Mouse (Mus musculus): ENCODE measurements around the gene Rnpep. TPM values are rescaled to one million over a fixed set of nuclear protein-coding genes. Genes with fewer than 3 reads are reported as not detected.
"Not testable (repeated sequence)": the region's sequence is repeated elsewhere in the genome, so short reads cannot be mapped to it uniquely, and the experiment has no call there.

Rnpep gene
- total and polyA plus RNA-seq, 2 experiments = 20.2 to 22.0 TPM

DNA sequence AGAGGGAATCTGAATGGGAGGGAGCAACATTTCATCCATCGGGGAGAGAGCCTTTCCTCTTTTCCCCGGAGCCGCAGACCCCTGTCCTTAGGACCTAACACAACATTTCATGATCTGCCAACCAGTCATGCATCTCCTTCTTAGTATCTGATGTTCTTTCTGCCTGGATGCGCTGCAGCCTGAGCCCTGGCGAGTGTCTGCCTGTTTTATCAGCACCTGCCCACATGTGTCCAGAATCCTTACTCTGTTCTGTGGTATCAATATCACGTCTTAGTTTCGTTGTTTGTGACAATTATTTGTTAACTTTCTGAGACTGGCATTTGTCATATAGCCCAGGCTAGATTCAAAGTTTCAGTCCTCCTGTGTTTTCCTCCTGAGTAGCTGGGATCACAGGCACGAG, 39.9 kb downstream of the Rnpep start:
- no peak overlapping the region for H3K4me3 ChIP-seq (ENCODE audit: insufficient read depth, low read depth, low read length)
- no peak for TF ChIP-seq CTCF (IDR thresholded peaks at IDR 0.05; ENCODE audit: low read depth, low read length)
- TF ChIP-seq POLR2A (IDR thresholded peaks at IDR 0.05; ENCODE audit: extremely low read depth, insufficient read depth, low read length) = no peak
- no peak overlapping the region for H3K27ac ChIP-seq (replicated peaks; ENCODE audit: insufficient read depth, low read depth, low read length)
- H3K27me3 ChIP-seq (ENCODE audit: control insufficient read depth, insufficient read depth, low read length) = no peaks in the 10 kb centered on the region
- no peak for DNase-seq (ENCODE audit: extremely low read depth, low read depth, low spot score)
- no peaks in the 10 kb centered on the region for H3K4me1 ChIP-seq (ENCODE audit: control insufficient read depth, insufficient read depth, low read length)
- no peak overlapping the region for H3K9ac ChIP-seq (ENCODE audit: low read depth, low read length)
- WGBS = 86% methylated on average over 8 of the region's 8 CpGs
- no peaks in the 10 kb centered on the region for H3K79me2 ChIP-seq (ENCODE audit: control insufficient read depth, insufficient read depth, low read length)
- H3K36me3 ChIP-seq (ENCODE audit: control insufficient read depth, insufficient read depth, low read length) = no peaks in the 10 kb centered on the region

- H3K4me1 ChIP-seq (ENCODE audit: control insufficient read depth, insufficient read depth, low read length); H3K9ac ChIP-seq (ENCODE audit: low read depth, low read length); DNase-seq (ENCODE audit: extremely low read depth, low read depth, low spot score); H3K79me2 ChIP-seq (ENCODE audit: control insufficient read depth, insufficient read depth, low read length); H3K27me3 ChIP-seq (ENCODE audit: control insufficient read depth, insufficient read depth, low read length); H3K27ac ChIP-seq (replicated peaks; ENCODE audit: insufficient read depth, low read depth, low read length); H3K36me3 ChIP-seq (ENCODE audit: control insufficient read depth, insufficient read depth, low read length); H3K4me3 ChIP-seq (ENCODE audit: insufficient read depth, low read depth, low read length): not testable (repeated sequence)
- WGBS = 88% methylated on average over 4 of the region's 4 CpGs
Observed at GRCm38 (mm10) chr1:135240206-135240605, 43.7 kb downstream of the Rnpep start.

DNA sequence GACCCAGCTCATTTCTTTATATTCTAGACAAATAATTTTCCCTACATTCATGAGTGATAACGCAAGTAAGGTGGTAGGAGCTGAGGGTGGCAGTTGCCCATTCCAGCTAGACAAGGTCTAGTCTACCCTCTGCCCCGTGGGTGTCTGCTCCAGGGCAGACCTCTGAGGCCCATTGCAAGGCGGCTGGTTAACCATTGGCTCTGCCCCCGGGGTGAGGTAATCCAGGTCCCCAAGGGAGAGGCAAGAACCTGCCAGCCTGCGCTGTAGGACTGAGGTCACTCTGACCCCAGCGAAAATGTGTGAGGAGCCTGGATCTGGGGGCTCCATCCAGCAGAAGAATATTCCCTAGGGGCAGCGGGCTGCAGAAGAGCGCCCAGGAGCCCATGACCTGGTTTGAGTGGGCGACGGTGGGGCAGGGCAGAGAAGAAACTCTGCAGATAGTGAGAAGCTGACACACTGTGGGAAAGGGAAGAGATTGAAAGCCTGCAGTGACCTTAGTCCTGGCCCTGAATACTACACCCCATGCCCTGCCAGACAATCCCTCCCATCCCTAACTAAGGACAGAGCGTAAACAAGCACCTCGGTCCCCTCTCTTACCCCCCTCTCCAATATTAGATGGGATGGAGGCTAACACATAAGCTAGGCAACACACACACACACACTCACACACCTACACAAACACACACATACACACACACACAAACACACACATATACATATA, 46.6 kb downstream of the Rnpep start:
- no peaks in the 10 kb centered on the region for H3K36me3 ChIP-seq (ENCODE audit: control insufficient read depth, insufficient read depth, low read length)
- no peaks in the 10 kb centered on the region for H3K27me3 ChIP-seq (ENCODE audit: control insufficient read depth, insufficient read depth, low read length)
- no peak for DNase-seq (ENCODE audit: extremely low read depth, low read depth, low spot score)
- H3K4me3 ChIP-seq (ENCODE audit: insufficient read depth, low read depth, low read length) = no peak overlapping the region
- no peaks in the 10 kb centered on the region for H3K4me1 ChIP-seq (ENCODE audit: control insufficient read depth, insufficient read depth, low read length)
- no peak for TF ChIP-seq CTCF (IDR thresholded peaks at IDR 0.05; ENCODE audit: low read depth, low read length)
- TF ChIP-seq POLR2A (IDR thresholded peaks at IDR 0.05; ENCODE audit: extremely low read depth, insufficient read depth, low read length) = no peak
- H3K27ac ChIP-seq (replicated peaks; ENCODE audit: insufficient read depth, low read depth, low read length) = no peak overlapping the region
- H3K79me2 ChIP-seq (ENCODE audit: control insufficient read depth, insufficient read depth, low read length) = no peaks in the 10 kb centered on the region
- 53% methylated on average over 12 of the region's 12 CpGs for WGBS
- H3K9ac ChIP-seq (ENCODE audit: low read depth, low read length) = no peak overlapping the region

DNA sequence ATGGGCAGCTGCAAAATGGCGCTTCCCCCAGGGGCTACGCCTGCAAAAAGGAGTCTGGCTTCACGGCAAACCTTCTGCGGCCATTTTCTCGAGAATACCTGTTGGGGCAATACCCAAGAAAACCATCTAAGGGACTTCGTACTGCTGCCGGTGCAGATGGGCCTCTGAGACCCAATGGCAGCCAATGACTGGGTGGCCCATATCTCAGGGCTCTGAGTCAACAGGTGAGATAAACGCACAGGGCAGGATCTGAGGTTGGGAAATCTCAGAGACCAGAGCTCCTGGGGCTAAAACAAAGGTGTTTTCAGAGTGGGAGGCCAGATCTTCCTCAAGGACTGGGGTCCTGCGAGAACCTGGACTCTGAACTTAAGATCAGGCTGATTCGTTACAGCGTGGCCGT, 49.1 kb downstream of the Rnpep start:
- WGBS = 74% methylated on average over 12 of the region's 12 CpGs
- TF ChIP-seq CTCF (IDR thresholded peaks at IDR 0.05; ENCODE audit: low read depth, low read length) (no peak), POLR2A (IDR thresholded peaks at IDR 0.05; ENCODE audit: extremely low read depth, insufficient read depth, low read length) (no peak)
- no peak overlapping the region for H3K27ac ChIP-seq (replicated peaks; ENCODE audit: insufficient read depth, low read depth, low read length)

GRCm38 (mm10) chr1:135233961-135234360, 49.9 kb downstream of the Rnpep start:
- no peak for DNase-seq (ENCODE audit: extremely low read depth, low read depth, low spot score)
- H3K79me2 ChIP-seq (ENCODE audit: control insufficient read depth, insufficient read depth, low read length) = no peaks in the 10 kb centered on the region
- 72% methylated on average over 6 of the region's 6 CpGs for WGBS

More for the DNA sequence above, 49.1 kb downstream of the Rnpep start:
- no peak for DNase-seq (ENCODE audit: extremely low read depth, low read depth, low spot score)
- H3K4me1 ChIP-seq (ENCODE audit: control insufficient read depth, insufficient read depth, low read length) = no peaks in the 10 kb centered on the region
- H3K27me3 ChIP-seq (ENCODE audit: control insufficient read depth, insufficient read depth, low read length) = no peaks in the 10 kb centered on the region
- H3K36me3 ChIP-seq (ENCODE audit: control insufficient read depth, insufficient read depth, low read length) = no peaks in the 10 kb centered on the region
- no peaks in the 10 kb centered on the region for H3K79me2 ChIP-seq (ENCODE audit: control insufficient read depth, insufficient read depth, low read length)
- no peak overlapping the region for H3K4me3 ChIP-seq (ENCODE audit: insufficient read depth, low read depth, low read length)
- no peak overlapping the region for H3K9ac ChIP-seq (ENCODE audit: low read depth, low read length)

DNA sequence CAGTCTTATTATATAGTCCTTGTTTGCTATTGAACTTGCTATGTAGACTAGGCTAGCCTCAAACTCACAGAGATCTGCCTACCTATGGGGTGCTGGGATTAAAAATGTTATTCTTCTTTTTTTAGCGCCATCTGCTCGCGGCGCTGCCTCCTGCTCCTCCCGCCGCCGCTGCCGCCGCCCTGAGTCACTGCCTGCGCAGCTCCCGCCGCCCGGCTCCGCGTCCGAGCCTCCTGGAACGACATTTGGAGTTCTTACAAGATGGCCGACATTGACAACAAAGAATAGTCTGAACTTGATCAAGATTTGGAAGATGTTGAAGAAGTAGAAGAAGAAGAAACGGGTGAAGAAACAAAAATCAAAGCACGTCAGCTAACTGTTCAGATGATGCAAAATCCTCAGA, 52.0 kb downstream of the Rnpep start:
- H3K79me2 ChIP-seq (ENCODE audit: control insufficient read depth, insufficient read depth, low read length); H3K27me3 ChIP-seq (ENCODE audit: control insufficient read depth, insufficient read depth, low read length); H3K4me1 ChIP-seq (ENCODE audit: control insufficient read depth, insufficient read depth, low read length); H3K9ac ChIP-seq (ENCODE audit: low read depth, low read length); H3K36me3 ChIP-seq (ENCODE audit: control insufficient read depth, insufficient read depth, low read length); DNase-seq (ENCODE audit: extremely low read depth, low read depth, low spot score); H3K27ac ChIP-seq (replicated peaks; ENCODE audit: insufficient read depth, low read depth, low read length); H3K4me3 ChIP-seq (ENCODE audit: insufficient read depth, low read depth, low read length): not testable (repeated sequence)
- WGBS = 79% methylated on average over 20 of the region's 20 CpGs

More at GRCm38 (mm10) chr1:135233961-135234360, 49.9 kb downstream of the Rnpep start:
- no peak overlapping the region for H3K9ac ChIP-seq (ENCODE audit: low read depth, low read length)
- no peak for TF ChIP-seq CTCF (IDR thresholded peaks at IDR 0.05; ENCODE audit: low read depth, low read length)
- no peak overlapping the region for H3K4me3 ChIP-seq (ENCODE audit: insufficient read depth, low read depth, low read length)
- no peaks in the 10 kb centered on the region for H3K27me3 ChIP-seq (ENCODE audit: control insufficient read depth, insufficient read depth, low read length)
- H3K27ac ChIP-seq (replicated peaks; ENCODE audit: insufficient read depth, low read depth, low read length) = no peak overlapping the region
- H3K36me3 ChIP-seq (ENCODE audit: control insufficient read depth, insufficient read depth, low read length) = no peaks in the 10 kb centered on the region
- H3K4me1 ChIP-seq (ENCODE audit: control insufficient read depth, insufficient read depth, low read length) = no peaks in the 10 kb centered on the region
